Mouse (Mus musculus) heart, embryonic 14.5 days (tissue): ENCODE measurements around the gene Fam198a. TPM values are rescaled to one million over a fixed set of nuclear protein-coding genes. Genes with fewer than 3 reads are reported as not detected.
A peak's percentile ranks its signal among the peaks of the same experiment; 100 is the strongest.

ENCODE experiments used
- ATAC-seq: fragments of 200-750 bp; cut with Nextera tagmentation; 2 replicates; pipeline ENCODE4 v1.8.0; 2017; ENCODE audit warnings: low read depth, moderate TSS enrichment; ENCODE audit not compliant: insufficient number of reproducible peaks, insufficient read depth, low FRiP score
- H3K27ac ChIP-seq, 2 experiments: fragments of 200-500 bp in 1 of 2; fragments of 300-500 bp in 1 of 2; sonication (generic) in 1 of 2; replicated peaks in 1 of 2; 2 replicates each; pipeline ENCODE4 v1.5.1; 2012 to 2014; ENCODE audit warnings: low read depth in 2 of 2, low read length in 2 of 2, control low read depth in 1 of 2, mild to moderate bottlenecking in 1 of 2, mixed read lengths in 1 of 2; ENCODE audit not compliant: control insufficient read depth in 1 of 2, insufficient read depth in 1 of 2
- H3K27me3 ChIP-seq: fragments of 300-500 bp; sonication (generic); 2 replicates; pipeline ENCODE4 v1.6.1; 2014; ENCODE audit warnings: mild to moderate bottlenecking, low read length, control low read depth; ENCODE audit not compliant: control insufficient read depth, insufficient read depth
- H3K36me3 ChIP-seq: fragments of 300-500 bp; sonication (generic); 2 replicates; pipeline ENCODE4 v1.6.1; 2014; ENCODE audit warnings: mild to moderate bottlenecking, control low read depth, low read length, mixed read lengths; ENCODE audit not compliant: control insufficient read depth, insufficient read depth
- H3K4me1 ChIP-seq, 2 experiments: fragments of 200-500 bp in 1 of 2; fragments of 300-500 bp in 1 of 2; sonication (generic) in 1 of 2; 2 replicates each; pipeline ENCODE4 v1.6.1; 2012 to 2014; ENCODE audit warnings: low read length in 2 of 2, control low read depth in 1 of 2, mixed read lengths in 1 of 2; ENCODE audit not compliant: control insufficient read depth in 2 of 2, insufficient read depth in 2 of 2
- H3K4me2 ChIP-seq: fragments of 300-500 bp; sonication (generic); 2 replicates; pipeline ENCODE4 v1.6.1; 2014; ENCODE audit warnings: mild to moderate bottlenecking, low read length
- H3K4me3 ChIP-seq, 2 experiments: fragments of 200-500 bp in 1 of 2; fragments of 300-500 bp in 1 of 2; sonication (generic) in 1 of 2; 2 replicates each; pipeline ENCODE4 v1.5.1; 2012 to 2014; ENCODE audit warnings: low read length in 2 of 2, mild to moderate bottlenecking in 2 of 2, control low read depth in 1 of 2, low read depth in 1 of 2, moderate library complexity in 1 of 2; ENCODE audit not compliant: control insufficient read depth in 1 of 2, insufficient read depth in 1 of 2
- H3K9ac ChIP-seq: fragments of 300-500 bp; sonication (generic); 2 replicates; pipeline ENCODE4 v1.6.1; 2014; ENCODE audit warnings: mild to moderate bottlenecking, low read length
- H3K9me3 ChIP-seq: fragments of 300-500 bp; sonication (generic); 2 replicates; pipeline ENCODE4 v1.6.1; 2016; ENCODE audit warnings: low read length, control low read depth; ENCODE audit not compliant: control insufficient read depth
- WGBS: fragments of 180-500 bp; shearing (Covaris S2); extraction: QIAGEN DNeasy Blood & Tissue Kit; methylation state at CpG from one replicate; pipeline ENCODE4 v1.1.7; 2014; 5-methylcytosine and 5-hydroxymethylcytosine counted together
- polyA plus RNA-seq: library from polyadenylated mRNA; unstranded; fragments of >200 nt; fragmentation: Nextera tagmentation; extraction: Ambion mirVana; gene quantifications from 2 replicates; pipeline ENCODE4 v1.2.1, GENCODE M21; 2014

Gene Fam198a
- 0.97 and 1.6 TPM in 2 replicates for polyA plus RNA-seq

GRCm38 (mm10) chr9:121950418-121951113 is at the start of gene Fam198a:
Fam198a (plus strand) TSS chr9:121950988.
- peak within 1 kb of the TSS; percentile 41 for H3K27ac ChIP-seq
- H3K9me3 ChIP-seq: no peaks in the 10 kb centered on the region
- H3K4me2 ChIP-seq: peak within 1 kb of the TSS; percentile 68
- H3K9ac ChIP-seq: peak within 1 kb of the TSS; percentile 63
- H3K4me1 ChIP-seq: peaks cover 10 to 16% of the 10 kb centered on the region in 2 experiments
- H3K36me3 ChIP-seq: no peaks in the 10 kb centered on the region
- no peaks in the 10 kb centered on the region for H3K27me3 ChIP-seq
- 3% methylated on average over 13 of the region's 14 CpGs for WGBS
- peak; percentile 91 for ATAC-seq
- peak within 1 kb of the TSS; percentile 33 to 39 for H3K4me3 ChIP-seq

- H3K4me1 ChIP-seq: peaks cover 0 to 6% of the 10 kb centered on the region in 2 experiments; a peak in 2 of 4 replicates
- H3K4me3 ChIP-seq: no peak overlapping the region
- no peak overlapping the region for H3K9ac ChIP-seq
- H3K27me3 ChIP-seq: no peaks in the 10 kb centered on the region
- ATAC-seq: no peak
- 63% methylated on average over 5 of the region's 5 CpGs for WGBS
- H3K4me2 ChIP-seq: no peak overlapping the region
- no peaks in the 10 kb centered on the region for H3K9me3 ChIP-seq
- H3K27ac ChIP-seq: no peak overlapping the region
- H3K36me3 ChIP-seq: no peaks in the 10 kb centered on the region
Observed at GRCm38 (mm10) chr9:121901710-121902700, 48.8 kb upstream of the Fam198a start.

GRCm38 (mm10) chr9:121903476-121904305 is 47.1 kb upstream of the Fam198a start:
- WGBS: 64% methylated on average over 8 of the region's 8 CpGs
- H3K9me3 ChIP-seq: no peaks in the 10 kb centered on the region
- no peak overlapping the region for H3K9ac ChIP-seq
- no peak overlapping the region for H3K4me3 ChIP-seq
- no peak overlapping the region for H3K27ac ChIP-seq
- ATAC-seq: no peak
- 0 out of 4 replicates have a peak, but pooled peaks cover 0 to 4% of the 10 kb centered on the region in 2 experiments for H3K4me1 ChIP-seq
- H3K36me3 ChIP-seq: no peaks in the 10 kb centered on the region
- no peaks in the 10 kb centered on the region for H3K27me3 ChIP-seq
- H3K4me2 ChIP-seq: no peak overlapping the region

- Histone ChIP-seq H3K9me3 (no peaks in the 10 kb centered on the region), H3K4me1 (0 out of 4 replicates have a peak, but pooled peaks cover 0 to 4% of the 10 kb centered on the region in 2 experiments), H3K4me2 (no peak overlapping the region), H3K27me3 (no peaks in the 10 kb centered on the region), H3K9ac (no peak overlapping the region), H3K4me3 (no peak overlapping the region), H3K27ac (no peak overlapping the region), H3K36me3 (no peaks in the 10 kb centered on the region)
- WGBS: 84% methylated on average over 4 of the region's 4 CpGs
- ATAC-seq: no peak
Observed at GRCm38 (mm10) chr9:121904319-121904718, 46.5 kb upstream of the Fam198a start.

GRCm38 (mm10) chr9:121904946-121905345 is 45.8 kb upstream of the Fam198a start:
- Histone ChIP-seq H3K4me1 (0 out of 4 replicates have a peak, but pooled peaks cover 0 to 4% of the 10 kb centered on the region in 2 experiments), H3K27ac (no peak overlapping the region)
- 79% methylated on average over 7 of the region's 7 CpGs for WGBS

GRCm38 (mm10) chr9:121905556-121906185 is 45.1 kb upstream of the Fam198a start:
- WGBS: 67% methylated on average over 4 of the region's 4 CpGs
- H3K36me3 ChIP-seq: no peaks in the 10 kb centered on the region

More at GRCm38 (mm10) chr9:121904946-121905345, 45.8 kb upstream of the Fam198a start:
- Histone ChIP-seq H3K9ac (no peak overlapping the region), H3K4me2 (no peak overlapping the region), H3K36me3 (no peaks in the 10 kb centered on the region), H3K27me3 (no peaks in the 10 kb centered on the region), H3K4me3 (no peak overlapping the region), H3K9me3 (no peaks in the 10 kb centered on the region)
- no peak for ATAC-seq

More at GRCm38 (mm10) chr9:121905556-121906185, 45.1 kb upstream of the Fam198a start:
- H3K4me2 ChIP-seq: no peak overlapping the region
- no peak for ATAC-seq
- no peak overlapping the region for H3K4me3 ChIP-seq
- 0 out of 4 replicates have a peak, but pooled peaks cover 0 to 4% of the 10 kb centered on the region in 2 experiments for H3K4me1 ChIP-seq
- no peaks in the 10 kb centered on the region for H3K9me3 ChIP-seq
- no peak overlapping the region for H3K9ac ChIP-seq
- H3K27me3 ChIP-seq: no peaks in the 10 kb centered on the region
- no peak overlapping the region for H3K27ac ChIP-seq
